Mouse (Mus musculus): ENCODE measurements around the gene Tmem259. TPM values are rescaled to one million over a fixed set of nuclear protein-coding genes. Genes with fewer than 3 reads are reported as not detected.

Gene Tmem259
- total and polyA plus RNA-seq, 3 experiments: 62.0 to 150 TPM; not detected in 1

- peaks cover 3% of the 10 kb centered on the region; the same call in 1 of the 2 replicates for H3K79me2 ChIP-seq (ENCODE audit: control insufficient read depth, insufficient read depth, low read length, poor library complexity)
- no peak overlapping the region for H3K4me3 ChIP-seq (ENCODE audit: control insufficient read depth in 1 of 2, insufficient read depth in 1 of 2, low read depth in 2 of 2, low read length in 2 of 2)
- H3K27ac ChIP-seq (ENCODE audit: control insufficient read depth, low read depth, low read length): no peak overlapping the region
- no peaks in the 10 kb centered on the region for H3K36me3 ChIP-seq (ENCODE audit: control insufficient read depth in 1 of 2, insufficient read depth in 2 of 2, low read length in 2 of 2)
- no peak overlapping the region for H3K9ac ChIP-seq (ENCODE audit: control insufficient read depth, low read depth, low read length, poor library complexity, severe bottlenecking)
- H3K4me1 ChIP-seq (ENCODE audit: control insufficient read depth in 1 of 2, insufficient read depth in 2 of 2, low read length in 2 of 2): no peaks in the 10 kb centered on the region
- TF ChIP-seq GABPA (IDR thresholded peaks at IDR 0.05; ENCODE audit: low read depth, low read length) (no peak), BHLHE40 (IDR thresholded peaks at IDR 0.05; ENCODE audit: borderline replicate concordance, low read depth, low read length) (no peak), KAT2A (conservative IDR thresholded peaks at IDR 0.05; ENCODE audit: low read depth, low read length) (no peak), UBTF (IDR thresholded peaks at IDR 0.05; ENCODE audit: borderline replicate concordance, insufficient read depth, low read depth, low read length) (no peak), TCF12 (IDR thresholded peaks at IDR 0.05; ENCODE audit: low read depth, low read length) (no peak), GATA1 (IDR thresholded peaks at IDR 0.05; ENCODE audit: low read depth, low read length) (no peak), SIN3A (IDR thresholded peaks at IDR 0.05; ENCODE audit: low read length) (no peak), ZKSCAN1 (IDR thresholded peaks at IDR 0.05; ENCODE audit: low read depth, low read length) (no peak), ETS1 (IDR thresholded peaks at IDR 0.05; ENCODE audit: low read depth, low read length) (no peak), ZNF384 (IDR thresholded peaks at IDR 0.05; ENCODE audit: low read depth, low read length) (no peak), CTCF (IDR thresholded peaks at IDR 0.05 in 2 of 3, conservative IDR thresholded peaks at IDR 0.05 in 1 of 3; ENCODE audit: control insufficient read depth in 1 of 3, insufficient read depth in 1 of 3, low read depth in 2 of 3, low read length in 3 of 3, poor library complexity in 1 of 3, severe bottlenecking in 1 of 3) (no peak), MAZ (IDR thresholded peaks at IDR 0.05; ENCODE audit: low read depth, low read length) (no peak), EP300 (IDR thresholded peaks at IDR 0.05; ENCODE audit: low read depth in 1 of 2, low read length in 2 of 2) (no peak), HCFC1 (IDR thresholded peaks at IDR 0.05; ENCODE audit: low read depth, low read length) (no peak), CHD1 (IDR thresholded peaks at IDR 0.05; ENCODE audit: low read depth, low read length) (no peak), E2F4 (IDR thresholded peaks at IDR 0.05; ENCODE audit: borderline replicate concordance, low read depth, low read length) (no peak), MAX (IDR thresholded peaks at IDR 0.05; ENCODE audit: low read length) (no peak), POLR2AphosphoS2 (IDR thresholded peaks at IDR 0.05; ENCODE audit: low read length) (no peak), TAL1 (IDR thresholded peaks at IDR 0.05; ENCODE audit: low read length) (no peak)
- no peaks in the 10 kb centered on the region for H3K27me3 ChIP-seq (ENCODE audit: control insufficient read depth in 1 of 2, insufficient read depth in 2 of 2, low read length in 2 of 2)
- no peak for DNase-seq (ENCODE audit: low read depth, low spot score)
- no peaks in the 10 kb centered on the region for H3K9me3 ChIP-seq (replicated peaks; ENCODE audit: insufficient read depth, low read length)
Observed at GRCm38 (mm10) chr10:79932736-79933135, 51.4 kb downstream of the Tmem259 start.

DNA sequence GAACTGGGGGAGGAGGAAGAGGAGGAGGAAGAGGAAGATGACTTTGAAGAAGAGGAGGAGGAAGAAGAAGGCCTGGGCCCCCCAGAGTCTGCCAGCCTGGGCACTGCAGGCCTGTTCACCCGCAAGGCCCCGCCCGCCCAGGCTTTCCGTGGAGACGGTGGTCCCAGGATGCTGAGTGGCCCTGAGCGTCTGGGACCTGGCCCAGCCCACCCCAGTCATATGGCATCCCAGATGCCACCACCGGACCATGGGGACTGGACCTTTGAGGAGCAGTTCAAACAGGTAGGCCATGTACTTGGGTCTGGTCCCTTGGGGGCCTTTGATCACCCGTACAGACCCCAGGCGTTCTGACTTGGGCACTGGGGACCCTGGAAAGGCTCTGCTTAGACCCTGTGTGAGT is 52.3 kb downstream of the Tmem259 start:
- no peaks in the 10 kb centered on the region for H3K36me3 ChIP-seq (ENCODE audit: control insufficient read depth in 1 of 2, insufficient read depth in 2 of 2, low read length in 2 of 2)
- peaks cover 9% of the 10 kb centered on the region for H3K79me2 ChIP-seq (ENCODE audit: control insufficient read depth, insufficient read depth, low read length, poor library complexity)
- DNase-seq (ENCODE audit: low read depth, low spot score): no peak
- no peak overlapping the region for H3K9ac ChIP-seq (ENCODE audit: control insufficient read depth, low read depth, low read length, poor library complexity, severe bottlenecking)
- no peak overlapping the region for H3K27ac ChIP-seq (ENCODE audit: control insufficient read depth, low read depth, low read length)
- H3K4me3 ChIP-seq (ENCODE audit: control insufficient read depth in 1 of 2, insufficient read depth in 1 of 2, low read depth in 2 of 2, low read length in 2 of 2): no peak overlapping the region
- H3K9me3 ChIP-seq (replicated peaks; ENCODE audit: insufficient read depth, low read length): no peaks in the 10 kb centered on the region
- H3K4me1 ChIP-seq (ENCODE audit: control insufficient read depth in 1 of 2, insufficient read depth in 2 of 2, low read length in 2 of 2): no peaks in the 10 kb centered on the region
- TF ChIP-seq SMC3 (IDR thresholded peaks at IDR 0.05; ENCODE audit: low read depth, low read length) (no peak), MAX (IDR thresholded peaks at IDR 0.05; ENCODE audit: low read length) (no peak)
- H3K27me3 ChIP-seq (ENCODE audit: control insufficient read depth in 1 of 2, insufficient read depth in 2 of 2, low read length in 2 of 2): no peaks in the 10 kb centered on the region
